Mouse (Mus musculus): Measurements from ENCODE around the gene Tmem253. TPM values are rescaled to one million over a fixed set of nuclear protein-coding genes. Genes with fewer than 3 reads are reported as not detected.
A peak's percentile ranks its signal among the peaks of the same experiment; 100 is the strongest.

Tmem253 gene
- 0.63 and 0.96 TPM in 2 replicates for polyA plus RNA-seq (2016; fragmentation: Nextera tagmentation; extraction: Ambion mirVana)

GRCm38 (mm10) chr14:52015445-52016100, at the start of gene Tmem253:
Gene Tmem253, plus strand, starts transcription at chr14:52015658.
- Histone ChIP-seq H3K4me1 (peaks cover 89% of the 10 kb centered on the region), H3K27ac (peak within 1 kb of the TSS; percentile 100)
- 57% methylated on average over 6 of the region's 6 CpGs for WGBS

GRCm38 (mm10) chr14:51967400-51967799, 48.1 kb upstream of the Tmem253 start:
- WGBS = 92% methylated on average over 3 of the region's 3 CpGs
- H3K27ac ChIP-seq = no peak overlapping the region
- no peaks in the 10 kb centered on the region for H3K36me3 ChIP-seq (replicated peaks)
- no peak overlapping the region for H3K4me3 ChIP-seq
- no peaks in the 10 kb centered on the region for H3K27me3 ChIP-seq (ENCODE audit: poor library complexity, severe bottlenecking)
- no peaks in the 10 kb centered on the region for H3K9me3 ChIP-seq
- no peaks in the 10 kb centered on the region for H3K4me1 ChIP-seq
- no peak for DNase-seq (ENCODE audit: extremely low spot score, low spot score)

More at GRCm38 (mm10) chr14:52015445-52016100, at the start of gene Tmem253:
- Histone ChIP-seq H3K36me3 (replicated peaks) (peaks cover 13% of the 10 kb centered on the region), H3K9me3 (no peaks in the 10 kb centered on the region), H3K27me3 (ENCODE audit: poor library complexity, severe bottlenecking) (no peaks in the 10 kb centered on the region), H3K4me3 (peak within 1 kb of the TSS; percentile 80)
- DNase-seq (ENCODE audit: extremely low spot score, low spot score) = no peak

- 91% methylated on average over 3 of the region's 3 CpGs for WGBS
Measured at GRCm38 (mm10) chr14:51979252-51979651, 36.2 kb upstream of the Tmem253 start.

GRCm38 (mm10) chr14:51983251-51983650, 32.2 kb upstream of the Tmem253 start:
- H3K9me3 ChIP-seq = no peaks in the 10 kb centered on the region
- DNase-seq (ENCODE audit: extremely low spot score, low spot score) = no peak
- no peaks in the 10 kb centered on the region for H3K27me3 ChIP-seq (ENCODE audit: poor library complexity, severe bottlenecking)
- peaks cover 42% of the 10 kb centered on the region for H3K4me1 ChIP-seq
- H3K4me3 ChIP-seq = peak overlapping the region; percentile 78
- peak overlapping the region; percentile 97; the same call in 1 of the 2 replicates for H3K27ac ChIP-seq
- WGBS = 58% methylated on average over 4 of the region's 4 CpGs
- peaks cover 16% of the 10 kb centered on the region for H3K36me3 ChIP-seq (replicated peaks)

More at GRCm38 (mm10) chr14:51979252-51979651, 36.2 kb upstream of the Tmem253 start:
- peaks cover 12% of the 10 kb centered on the region for H3K4me1 ChIP-seq
- no peaks in the 10 kb centered on the region for H3K27me3 ChIP-seq (ENCODE audit: poor library complexity, severe bottlenecking)
- H3K4me3 ChIP-seq = no peak overlapping the region
- no peaks in the 10 kb centered on the region for H3K9me3 ChIP-seq
- H3K36me3 ChIP-seq (replicated peaks) = no peaks in the 10 kb centered on the region
- no peak for DNase-seq (ENCODE audit: extremely low spot score, low spot score)
- H3K27ac ChIP-seq = no peak overlapping the region

GRCm38 (mm10) chr14:51983855-51984246, 31.6 kb upstream of the Tmem253 start:
- Histone ChIP-seq H3K27me3 (ENCODE audit: poor library complexity, severe bottlenecking) (no peaks in the 10 kb centered on the region), H3K9me3 (no peaks in the 10 kb centered on the region), H3K4me1 (peaks cover 42% of the 10 kb centered on the region), H3K27ac (peak overlapping the region; percentile 97), H3K4me3 (peak overlapping the region; percentile 78), H3K36me3 (replicated peaks) (peaks cover 22% of the 10 kb centered on the region)
- 6% methylated on average over 10 of the region's 10 CpGs for WGBS
- DNase-seq (ENCODE audit: extremely low spot score, low spot score) = no peak

- peak; percentile 82 for DNase-seq (ENCODE audit: extremely low spot score, low spot score)
- 1% methylated on average over 70 of the region's 74 CpGs for WGBS
Measured at GRCm38 (mm10) chr14:51984247-51985231, 30.9 kb upstream of the Tmem253 start, which contains the start of gene Arhgef40. Gene Arhgef40, plus strand, starts transcription at chr14:51984719.

GRCm38 (mm10) chr14:51985301-51986152, 29.9 kb upstream of the Tmem253 start:
- 1% methylated on average over 27 of the region's 27 CpGs for WGBS

More at GRCm38 (mm10) chr14:51984247-51985231, 30.9 kb upstream of the Tmem253 start, which contains the start of gene Arhgef40:
- Histone ChIP-seq H3K27ac (peak within 1 kb of the TSS; percentile 97), H3K27me3 (ENCODE audit: poor library complexity, severe bottlenecking) (no peaks in the 10 kb centered on the region), H3K4me1 (peaks cover 49% of the 10 kb centered on the region), H3K36me3 (replicated peaks) (peaks cover 29% of the 10 kb centered on the region), H3K4me3 (peak within 1 kb of the TSS; percentile 78), H3K9me3 (no peaks in the 10 kb centered on the region)

GRCm38 (mm10) chr14:51986153-51986505, 29.3 kb upstream of the Tmem253 start:
- Histone ChIP-seq H3K27me3 (ENCODE audit: poor library complexity, severe bottlenecking) (no peaks in the 10 kb centered on the region), H3K36me3 (replicated peaks) (peaks cover 44% of the 10 kb centered on the region)
- 2% methylated on average over 7 of the region's 7 CpGs for WGBS

More at GRCm38 (mm10) chr14:51985301-51986152, 29.9 kb upstream of the Tmem253 start:
- peak overlapping the region; percentile 97 for H3K27ac ChIP-seq
- H3K4me1 ChIP-seq = peaks cover 51% of the 10 kb centered on the region
- peaks cover 38% of the 10 kb centered on the region for H3K36me3 ChIP-seq (replicated peaks)
- DNase-seq (ENCODE audit: extremely low spot score, low spot score) = peak; percentile 81
- H3K27me3 ChIP-seq (ENCODE audit: poor library complexity, severe bottlenecking) = no peaks in the 10 kb centered on the region
- H3K9me3 ChIP-seq = no peaks in the 10 kb centered on the region
- H3K4me3 ChIP-seq = peak overlapping the region; percentile 78

GRCm38 (mm10) chr14:51987177-51987576, 28.3 kb upstream of the Tmem253 start:
- H3K36me3 ChIP-seq (replicated peaks) = peaks cover 55% of the 10 kb centered on the region

More at GRCm38 (mm10) chr14:51986153-51986505, 29.3 kb upstream of the Tmem253 start:
- Histone ChIP-seq H3K4me1 (peaks cover 51% of the 10 kb centered on the region), H3K4me3 (peak overlapping the region; percentile 78), H3K27ac (peak overlapping the region; percentile 97), H3K9me3 (no peaks in the 10 kb centered on the region)
- DNase-seq (ENCODE audit: extremely low spot score, low spot score) = no peak

GRCm38 (mm10) chr14:51988731-51989130, 26.7 kb upstream of the Tmem253 start:
- H3K27me3 ChIP-seq (ENCODE audit: poor library complexity, severe bottlenecking) = no peaks in the 10 kb centered on the region
- H3K4me1 ChIP-seq = peaks cover 44% of the 10 kb centered on the region
- no peak for DNase-seq (ENCODE audit: extremely low spot score, low spot score)
- no peak overlapping the region for H3K27ac ChIP-seq
- H3K9me3 ChIP-seq = no peaks in the 10 kb centered on the region
- H3K36me3 ChIP-seq (replicated peaks) = peaks cover 69% of the 10 kb centered on the region
- 79% methylated on average over 12 of the region's 12 CpGs for WGBS
- H3K4me3 ChIP-seq = no peak overlapping the region

More at GRCm38 (mm10) chr14:51987177-51987576, 28.3 kb upstream of the Tmem253 start:
- DNase-seq (ENCODE audit: extremely low spot score, low spot score) = no peak
- Histone ChIP-seq H3K27me3 (ENCODE audit: poor library complexity, severe bottlenecking) (no peaks in the 10 kb centered on the region), H3K4me3 (no peak overlapping the region), H3K4me1 (peaks cover 51% of the 10 kb centered on the region), H3K9me3 (no peaks in the 10 kb centered on the region), H3K27ac (no peak overlapping the region)
- WGBS = 94% methylated on average over 6 of the region's 6 CpGs

- Histone ChIP-seq H3K4me3 (no peak overlapping the region), H3K4me1 (peaks cover 37% of the 10 kb centered on the region), H3K36me3 (replicated peaks) (peaks cover 77% of the 10 kb centered on the region), H3K27ac (no peak overlapping the region), H3K9me3 (no peaks in the 10 kb centered on the region), H3K27me3 (ENCODE audit: poor library complexity, severe bottlenecking) (no peaks in the 10 kb centered on the region)
- no peak for DNase-seq (ENCODE audit: extremely low spot score, low spot score)
- WGBS = 71% methylated on average over 12 of the region's 12 CpGs
Measured at GRCm38 (mm10) chr14:51989461-51989970, 25.9 kb upstream of the Tmem253 start.
